Mouse (Mus musculus) embryonic fibroblast, embryonic 13.5 days (primary cell): ENCODE results near the gene Ddx60.

ENCODE experiments used
- CTCF ChIP-seq: IDR thresholded peaks from 2 replicates; pipeline ENCODE4 v1.5.1; 2011; ENCODE audit warnings: mild to moderate bottlenecking, control low read depth, low read length, moderate library complexity, borderline replicate concordance; ENCODE audit not compliant: insufficient read depth
- POLR2A ChIP-seq: IDR thresholded peaks from 2 replicates; pipeline ENCODE4 v1.6.1; 2011; ENCODE audit warnings: low read depth, mild to moderate bottlenecking, control low read depth, low read length, moderate library complexity

DNA sequence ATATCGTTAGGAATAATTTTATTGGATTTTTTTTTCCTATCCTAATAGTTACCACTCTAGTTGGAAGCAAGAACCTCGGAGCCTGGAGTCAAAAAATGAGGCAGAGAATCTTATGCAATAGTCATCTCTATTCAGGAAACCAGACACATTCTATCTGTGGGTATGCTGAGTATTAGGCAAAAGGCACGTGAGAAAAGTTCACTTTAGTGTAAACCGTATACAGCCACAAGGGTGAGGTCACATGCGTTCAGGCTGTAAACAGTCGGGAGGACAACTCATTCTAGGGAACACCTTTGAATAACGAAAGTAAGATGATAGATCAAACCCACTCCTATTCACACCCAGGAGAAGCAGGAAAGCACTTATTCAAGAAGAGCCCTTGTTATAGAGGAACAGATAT lies 7.5 kb upstream of the Ddx60 start:
- TF ChIP-seq CTCF, result no peak
- no peak for TF ChIP-seq POLR2A
